Mouse (Mus musculus) kidney, embryonic 15.5 days (tissue): ENCODE measurements around the gene Zup1. TPM values are rescaled to one million over a fixed set of nuclear protein-coding genes. Genes with fewer than 3 reads are reported as not detected.
"Not testable (repeated sequence)": the region's sequence is repeated elsewhere in the genome, so short reads cannot be mapped to it uniquely, and the experiment has no call there.

Experiments used
- ATAC-seq: fragments of 200-750 bp; cut with Nextera tagmentation; replicated peaks from 2 replicates; pipeline ENCODE4 v1.8.0; 2017; ENCODE audit warnings: moderate TSS enrichment; ENCODE audit not compliant: low FRiP score
- H3K27ac ChIP-seq: fragments of 300-500 bp; sonication (generic); 2 replicates; pipeline ENCODE4 v1.5.1; 2015; ENCODE audit warnings: mild to moderate bottlenecking, inconsistent platforms
- H3K27me3 ChIP-seq: fragments of 300-500 bp; sonication (generic); 2 replicates; pipeline ENCODE4 v1.6.1; 2015; ENCODE audit warnings: inconsistent platforms
- H3K36me3 ChIP-seq: fragments of 300-500 bp; sonication (generic); 2 replicates; pipeline ENCODE4 v1.6.1; 2015; ENCODE audit warnings: inconsistent platforms
- H3K4me1 ChIP-seq: fragments of 300-500 bp; sonication (generic); 2 replicates; pipeline ENCODE4 v1.6.1; 2015; ENCODE audit warnings: inconsistent platforms
- H3K4me2 ChIP-seq: fragments of 300-500 bp; sonication (generic); 2 replicates; pipeline ENCODE4 v1.6.1; 2015; ENCODE audit warnings: moderate library complexity, mild to moderate bottlenecking, inconsistent platforms
- H3K4me3 ChIP-seq: fragments of 300-500 bp; sonication (generic); replicated peaks from 2 replicates; pipeline ENCODE4 v1.5.1; 2015; ENCODE audit warnings: mild to moderate bottlenecking, inconsistent platforms
- H3K9ac ChIP-seq: fragments of 300-500 bp; sonication (generic); 2 replicates; pipeline ENCODE4 v1.6.1; 2015; ENCODE audit warnings: mild to moderate bottlenecking, inconsistent platforms
- H3K9me3 ChIP-seq: fragments of 300-500 bp; sonication (generic); replicated peaks from 2 replicates; pipeline ENCODE4 v1.6.1; 2016; ENCODE audit warnings: inconsistent platforms
- WGBS: fragments of 180-500 bp; shearing (Covaris S2); methylation state at CpG from one replicate; pipeline ENCODE4 v1.1.7; 2015; ENCODE audit warnings: mixed read lengths; 5-methylcytosine and 5-hydroxymethylcytosine counted together
- polyA plus RNA-seq: library from polyadenylated mRNA; unstranded; fragments of >200 nt; fragmentation: Nextera tagmentation; extraction: Ambion mirVana; gene quantifications from 2 replicates; pipeline ENCODE4 v1.2.1, GENCODE M21; 2015

The Zup1 gene
- 21.5 and 21.9 TPM in 2 replicates for polyA plus RNA-seq

DNA sequence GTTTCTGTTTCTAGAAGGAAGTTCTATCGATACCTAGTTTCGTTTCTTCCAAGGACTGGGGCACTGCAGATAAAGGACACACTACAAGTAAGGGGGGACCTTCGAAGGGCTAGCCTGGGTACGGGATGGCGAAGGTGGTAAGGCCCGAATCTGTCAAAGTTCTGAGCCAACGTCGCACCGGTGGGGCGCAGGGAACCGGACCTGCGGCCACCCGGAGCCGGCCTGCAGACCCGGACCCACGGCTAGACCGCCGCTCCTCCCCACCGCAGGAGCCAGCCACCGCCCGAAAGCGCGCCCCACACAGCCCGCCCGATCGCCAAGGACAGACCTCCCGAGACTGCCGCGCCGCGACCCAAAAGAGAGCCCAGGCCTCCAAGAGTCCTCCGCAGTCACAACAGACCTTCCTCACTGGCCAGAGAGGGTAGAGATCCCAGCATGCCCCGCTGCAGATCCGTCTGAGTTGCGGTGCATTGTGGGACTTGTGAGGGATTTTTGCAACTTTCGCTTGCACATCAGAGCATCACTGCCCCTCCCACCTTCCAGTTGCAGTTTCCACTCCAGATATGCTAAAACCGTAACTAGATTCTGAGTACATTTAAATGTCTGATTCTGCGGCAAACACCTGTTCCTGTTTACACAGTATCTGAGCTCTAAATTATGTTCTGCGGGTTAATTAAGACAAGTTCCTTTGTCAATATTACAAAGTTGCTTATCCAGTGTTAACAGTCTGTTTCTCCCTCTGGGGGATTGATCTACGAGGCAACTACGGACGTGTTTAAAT lies at the start of gene Zup1:
Gene Zup1, minus strand, starts transcription at position 467 of the 781 bp plus-strand sequence.
- H3K4me3 ChIP-seq, result peak within 1 kb of the TSS; percentile 89
- no peaks in the 10 kb centered on the region for H3K9me3 ChIP-seq
- WGBS, result 3% methylated on average over 42 of the region's 42 CpGs

DNA sequence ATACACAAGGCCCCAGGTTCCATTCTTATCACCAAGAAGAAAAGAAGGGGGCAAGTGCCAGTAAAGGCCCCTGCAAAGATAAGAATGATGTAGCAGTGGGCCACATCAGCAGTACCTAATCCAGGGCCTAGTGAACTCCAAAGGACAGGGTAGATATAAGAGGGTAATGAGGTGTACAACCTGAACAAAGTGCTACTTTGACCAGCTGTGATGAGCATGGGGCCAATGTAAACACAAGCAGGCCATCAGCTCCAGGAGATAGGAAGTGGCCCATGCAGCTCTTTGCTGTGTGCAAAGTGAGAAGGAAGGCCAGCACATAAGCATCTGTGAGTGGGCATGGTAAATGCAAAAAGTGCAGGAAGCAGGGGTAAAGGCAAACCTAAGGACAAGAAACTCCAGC lies 47.3 kb upstream of the Zup1 start:
- ATAC-seq, result no peak
- no peak overlapping the region for H3K9ac ChIP-seq
- H3K27ac ChIP-seq, result no peak overlapping the region
- peaks cover 93% of the 10 kb centered on the region for H3K36me3 ChIP-seq
- no peak overlapping the region for H3K4me2 ChIP-seq
- no peak overlapping the region for H3K4me3 ChIP-seq
- no peaks in the 10 kb centered on the region for H3K9me3 ChIP-seq
- no peaks in the 10 kb centered on the region for H3K27me3 ChIP-seq
- no peaks in the 10 kb centered on the region for H3K4me1 ChIP-seq

More for the DNA sequence above, at the start of gene Zup1:
- ATAC-seq, result peak; percentile 98
- H3K36me3 ChIP-seq, result peaks cover 18% of the 10 kb centered on the region
- H3K27me3 ChIP-seq, result no peaks in the 10 kb centered on the region
- H3K4me1 ChIP-seq, result peaks cover 12% of the 10 kb centered on the region; the same call in 1 of the 2 replicates
- H3K4me2 ChIP-seq, result peak within 1 kb of the TSS; percentile 65
- H3K27ac ChIP-seq, result peak within 1 kb of the TSS; percentile 88
- H3K9ac ChIP-seq, result peak within 1 kb of the TSS; percentile 95

DNA sequence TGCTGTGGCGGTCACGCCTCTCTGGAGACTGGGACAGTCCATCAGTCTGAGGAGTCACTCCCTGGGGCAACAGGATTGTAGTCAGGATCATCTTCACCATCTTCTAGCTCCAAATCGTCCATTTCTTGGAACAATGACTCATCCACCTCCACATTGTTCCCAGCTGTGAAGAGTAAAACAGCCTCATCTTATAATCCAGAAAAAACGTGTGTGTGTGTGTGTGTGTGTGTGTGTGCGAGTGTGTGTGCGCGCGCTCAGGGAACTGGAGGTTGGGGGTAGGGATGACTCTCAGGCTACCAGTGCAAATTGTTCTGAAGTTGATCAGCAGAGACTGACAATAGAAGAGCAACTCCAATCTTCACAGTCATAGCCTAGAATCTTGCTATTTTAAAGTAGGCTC lies 45.6 kb upstream of the Zup1 start:
- not testable (repeated sequence) for H3K4me3 ChIP-seq, H3K27ac ChIP-seq, H3K4me2 ChIP-seq, ATAC-seq, H3K9me3 ChIP-seq, H3K4me1 ChIP-seq, H3K27me3 ChIP-seq, H3K9ac ChIP-seq
- H3K36me3 ChIP-seq, result peaks cover 93% of the 10 kb centered on the region
- 95% methylated on average over 6 of the region's 8 CpGs for WGBS

DNA sequence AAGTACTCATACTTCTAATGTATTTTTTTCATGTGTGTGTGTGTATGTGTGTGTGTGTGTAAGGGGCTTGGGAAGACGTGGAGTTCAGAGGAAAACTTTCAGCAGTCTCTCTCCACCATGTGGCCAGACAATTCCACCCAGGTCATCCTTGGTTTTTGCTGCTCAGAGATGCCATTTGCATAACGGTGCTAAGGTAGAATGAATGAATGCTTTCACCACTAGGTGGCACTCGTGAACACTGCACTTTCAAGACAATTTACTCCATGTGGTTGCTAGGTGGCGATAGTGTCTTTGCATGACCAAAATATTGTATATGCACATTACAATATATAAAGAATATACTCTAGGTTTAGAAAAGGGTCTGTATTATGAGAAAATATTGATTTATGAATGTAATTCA lies 35.7 kb upstream of the Zup1 start:
- H3K27me3 ChIP-seq, result no peaks in the 10 kb centered on the region
- ATAC-seq, result no peak
- no peaks in the 10 kb centered on the region for H3K4me1 ChIP-seq
- no peak overlapping the region for H3K4me2 ChIP-seq
- H3K9me3 ChIP-seq, result no peaks in the 10 kb centered on the region
- 21% methylated on average over 4 of the region's 4 CpGs for WGBS
- H3K36me3 ChIP-seq, result peaks cover 13% of the 10 kb centered on the region
- no peak overlapping the region for H3K27ac ChIP-seq
- no peak overlapping the region for H3K4me3 ChIP-seq
- H3K9ac ChIP-seq, result no peak overlapping the region

DNA sequence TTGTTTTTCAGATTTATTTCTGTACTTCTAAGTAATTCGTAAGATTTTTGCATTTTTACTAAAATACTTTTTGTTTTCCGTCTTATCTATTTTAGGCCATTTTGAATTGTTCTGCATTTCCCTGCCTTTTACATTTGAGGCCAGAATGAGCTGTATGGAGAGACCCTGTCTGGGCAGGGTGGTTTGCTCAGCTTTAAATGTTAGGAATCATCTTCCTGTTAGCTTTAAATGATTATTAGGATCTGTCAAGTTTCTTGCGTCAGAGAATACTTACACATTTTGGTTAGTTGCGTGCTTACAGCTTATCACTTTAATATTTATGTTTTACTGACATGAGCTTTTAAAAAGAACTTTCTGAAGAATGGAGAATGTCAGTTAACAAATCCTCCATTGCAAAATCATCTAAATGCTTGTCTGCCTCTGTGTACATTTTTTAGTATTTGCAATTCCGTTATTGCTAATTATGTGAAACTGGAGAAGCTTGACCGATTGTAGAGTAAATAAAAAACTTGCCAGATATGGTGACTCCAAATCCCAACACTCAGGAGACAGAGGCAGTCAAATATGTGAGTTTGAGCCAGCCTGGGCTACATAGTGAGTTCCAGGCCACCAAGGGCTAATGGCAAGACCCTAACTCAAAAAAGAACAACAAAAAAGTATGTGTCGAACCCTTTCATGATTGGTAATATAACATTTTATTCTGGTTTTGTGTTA lies 23.9 kb upstream of the Zup1 start:
- H3K36me3 ChIP-seq, result no peaks in the 10 kb centered on the region
- H3K9me3 ChIP-seq, result peaks cover 5% of the 10 kb centered on the region; the same call in 1 of the 2 replicates
- no peak overlapping the region for H3K4me2 ChIP-seq
- no peak overlapping the region for H3K9ac ChIP-seq
- no peak overlapping the region for H3K27ac ChIP-seq
- H3K4me1 ChIP-seq, result no peaks in the 10 kb centered on the region
- H3K27me3 ChIP-seq, result no peaks in the 10 kb centered on the region
- no peak overlapping the region for H3K4me3 ChIP-seq
- WGBS, result 90% methylated on average over 7 of the region's 7 CpGs
- no peak for ATAC-seq

DNA sequence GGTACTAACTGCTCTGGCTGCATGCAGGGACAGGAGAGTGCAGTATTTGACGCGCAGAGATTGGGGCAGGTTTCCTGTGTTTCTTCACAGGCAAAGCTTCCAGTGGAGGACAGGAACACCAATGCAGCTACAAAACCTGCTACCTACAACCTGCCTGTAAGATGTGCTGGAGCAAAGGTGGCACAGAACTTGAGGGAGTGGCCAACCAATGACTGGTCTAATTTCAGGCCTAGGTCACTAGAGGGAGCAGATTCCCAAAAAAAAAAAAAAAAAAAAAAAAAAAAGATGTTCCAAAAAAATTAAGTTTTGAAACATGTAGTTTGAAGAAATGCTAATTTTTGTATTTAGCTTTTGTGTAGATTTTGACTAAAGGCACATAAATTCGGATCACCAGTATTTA lies 1.4 kb upstream of the Zup1 start:
- Histone ChIP-seq H3K27me3 (no peaks in the 10 kb centered on the region), H3K9ac (no peak overlapping the region), H3K4me1 (peaks cover 12% of the 10 kb centered on the region; the same call in 1 of the 2 replicates), H3K9me3 (no peaks in the 10 kb centered on the region), H3K36me3 (peaks cover 14% of the 10 kb centered on the region), H3K4me2 (no peak overlapping the region), H3K27ac (no peak overlapping the region), H3K4me3 (no peak overlapping the region)
- 61% methylated on average over 3 of the region's 3 CpGs for whole genome bisulfite sequencing
- ATAC-seq, result no peak

DNA sequence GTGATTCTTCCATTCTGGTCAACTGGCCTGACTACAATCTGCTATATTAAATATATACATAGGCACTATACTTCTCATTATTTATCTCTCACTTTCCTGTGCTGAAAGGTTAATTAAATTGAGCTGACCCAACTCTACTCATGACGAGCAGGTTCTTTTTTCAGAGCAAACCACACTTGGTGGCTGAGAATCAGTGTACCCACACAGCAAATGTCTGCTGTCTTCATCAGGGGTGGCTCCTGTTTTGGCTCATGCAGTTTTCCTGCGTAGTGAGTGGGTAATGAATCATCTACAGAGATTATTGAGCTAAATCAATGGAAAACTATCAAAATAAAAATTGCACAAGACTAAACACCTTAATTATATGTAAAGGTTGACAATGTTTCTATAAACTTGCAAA lies 4.7 kb downstream of the Zup1 start:
- Histone ChIP-seq H3K36me3 (peaks cover 48% of the 10 kb centered on the region), H3K27ac (no peak overlapping the region), H3K27me3 (no peaks in the 10 kb centered on the region), H3K4me1 (peaks cover 8% of the 10 kb centered on the region; the same call in 1 of the 2 replicates), H3K9me3 (no peaks in the 10 kb centered on the region), H3K4me2 (no peak overlapping the region), H3K4me3 (no peak overlapping the region), H3K9ac (no peak overlapping the region)
- ATAC-seq, result no peak
- WGBS, result 77% methylated on average over 2 of the region's 2 CpGs

DNA sequence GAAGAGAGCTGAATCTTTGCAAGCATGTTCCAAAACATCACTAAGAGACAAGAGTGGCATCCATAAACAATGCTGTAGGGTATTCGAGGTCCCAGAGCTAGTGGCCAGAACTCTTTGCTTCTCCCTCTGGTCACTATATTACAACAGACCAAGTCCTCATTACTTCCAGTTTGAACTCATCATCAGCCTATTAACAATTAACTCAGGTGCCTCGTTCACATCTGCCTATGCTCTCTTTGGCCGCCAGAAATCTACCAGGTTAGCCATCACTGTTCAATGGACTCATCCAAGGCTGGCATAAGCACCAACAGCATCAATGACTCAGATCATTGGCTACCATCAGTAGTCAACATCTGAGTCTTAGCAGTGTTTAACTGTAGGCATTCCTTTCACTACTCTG lies 5.7 kb downstream of the Zup1 start:
- Histone ChIP-seq H3K27me3 (no peaks in the 10 kb centered on the region), H3K9ac (no peak overlapping the region), H3K4me1 (peaks cover 6% of the 10 kb centered on the region; the same call in 1 of the 2 replicates), H3K4me2 (no peak overlapping the region), H3K36me3 (peaks cover 51% of the 10 kb centered on the region), H3K4me3 (no peak overlapping the region), H3K9me3 (no peaks in the 10 kb centered on the region), H3K27ac (no peak overlapping the region)
- ATAC-seq, result no peak
- 77% methylated on average over 3 of the region's 3 CpGs for WGBS

DNA sequence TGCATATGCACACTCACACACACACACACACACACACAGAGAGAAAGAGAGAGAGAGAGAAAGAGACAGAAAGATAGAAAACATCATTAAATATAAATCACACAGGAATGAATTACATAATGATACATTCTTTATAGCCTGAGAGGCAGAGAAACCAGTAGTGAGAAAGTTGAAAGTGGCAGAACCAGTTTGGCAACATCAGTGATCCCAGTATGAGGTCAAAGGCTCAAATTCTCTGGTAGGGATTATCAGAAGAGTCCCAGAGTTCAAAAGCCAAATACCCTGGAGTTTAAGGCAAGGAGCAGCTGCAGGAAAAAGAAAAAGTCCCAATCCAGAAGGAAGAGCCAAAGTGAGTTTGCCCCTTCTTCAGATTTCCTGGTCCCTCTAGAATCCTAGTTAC lies 10.4 kb downstream of the Zup1 start:
- no peak for ATAC-seq
- Histone ChIP-seq H3K27me3 (no peaks in the 10 kb centered on the region), H3K27ac (no peak overlapping the region), H3K36me3 (peaks cover 71% of the 10 kb centered on the region), H3K4me1 (no peaks in the 10 kb centered on the region), H3K9me3 (no peaks in the 10 kb centered on the region), H3K9ac (no peak overlapping the region), H3K4me3 (no peak overlapping the region), H3K4me2 (no peak overlapping the region)

DNA sequence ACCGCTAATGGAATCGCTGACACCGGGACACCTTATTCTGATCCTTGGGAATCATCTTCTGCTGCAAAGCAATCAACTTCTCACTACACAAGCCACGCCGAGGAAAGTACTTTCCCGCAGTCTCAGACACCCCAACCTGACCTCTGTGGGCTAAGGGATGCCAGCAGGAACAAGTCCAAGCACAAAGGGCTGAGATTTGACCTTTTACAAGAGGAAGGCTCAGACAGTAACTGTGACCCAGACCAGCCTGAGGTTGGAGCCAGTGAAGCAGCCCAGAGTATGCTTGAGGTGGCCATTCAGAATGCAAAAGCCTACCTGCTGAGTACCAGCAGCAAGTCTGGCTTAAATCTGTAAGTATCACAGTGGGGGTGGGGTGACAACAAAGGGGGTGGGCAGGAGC lies 45.6 kb downstream of the Zup1 start:
- Histone ChIP-seq H3K36me3 (no peaks in the 10 kb centered on the region), H3K9me3 (no peaks in the 10 kb centered on the region), H3K27ac (no peak overlapping the region), H3K4me3 (peak overlapping the region; percentile 48), H3K9ac (no peak overlapping the region), H3K4me1 (peaks cover 5% of the 10 kb centered on the region), H3K4me2 (peak overlapping the region; percentile 72), H3K27me3 (no peaks in the 10 kb centered on the region)
- 4% methylated on average over 6 of the region's 6 CpGs for WGBS
- no peak for ATAC-seq

DNA sequence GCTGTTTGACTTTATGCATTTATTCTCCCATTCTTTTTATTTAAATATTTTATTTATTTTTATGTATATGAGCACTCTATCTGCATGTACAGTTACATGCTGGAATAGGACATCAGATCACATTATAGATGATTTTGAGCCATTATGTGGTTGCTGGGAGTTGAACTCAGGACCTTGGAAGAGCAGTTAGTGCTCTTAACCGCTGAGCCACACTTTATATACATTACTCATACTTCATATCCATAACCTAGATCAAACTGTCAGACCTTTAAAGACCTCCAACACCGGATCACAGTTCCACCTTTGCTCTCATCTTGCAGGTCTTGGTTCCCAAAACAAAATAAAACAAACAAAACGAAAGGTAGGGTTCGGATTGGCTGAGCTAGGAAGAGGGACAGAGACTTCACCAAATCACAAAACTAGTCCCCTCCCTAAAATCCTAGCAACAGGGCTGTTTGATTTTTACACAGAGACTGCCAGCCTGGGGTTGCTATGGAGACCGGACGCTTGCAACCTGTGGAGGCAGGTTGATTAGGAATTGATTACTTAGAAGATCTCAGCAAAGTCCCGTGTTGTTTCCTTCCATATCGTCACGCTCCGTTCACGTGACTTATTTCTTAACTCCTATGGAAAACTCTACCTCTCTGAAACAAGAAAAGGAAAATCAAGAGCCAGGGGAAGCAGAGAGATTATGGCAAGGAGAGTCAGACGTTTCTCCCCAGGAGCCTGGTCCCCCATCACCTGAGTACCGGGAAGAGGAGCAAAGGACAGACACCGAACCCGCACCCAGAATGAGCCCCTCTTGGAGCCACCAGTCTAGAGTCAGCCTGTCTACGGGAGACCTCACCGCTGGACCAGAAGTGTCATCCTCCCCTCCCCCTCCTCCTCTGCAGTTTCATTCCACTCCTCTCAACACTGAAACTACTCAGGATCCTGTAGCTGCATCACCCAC lies 46.3 kb downstream of the Zup1 start, which contains the start of gene Rsph4a:
Gene Rsph4a, plus strand, starts transcription at position 582 of the 952 bp plus-strand sequence.
- no peaks in the 10 kb centered on the region for H3K36me3 ChIP-seq
- peak within 1 kb of the TSS; percentile 72 for H3K4me2 ChIP-seq
- H3K27ac ChIP-seq, result no peak within 1 kb of the TSS
- WGBS, result 6% methylated on average over 17 of the region's 17 CpGs
- ATAC-seq, result peak; percentile 99
- H3K4me3 ChIP-seq, result peak within 1 kb of the TSS; percentile 48
- H3K4me1 ChIP-seq, result peaks cover 5% of the 10 kb centered on the region
- H3K9ac ChIP-seq, result no peak within 1 kb of the TSS
- H3K27me3 ChIP-seq, result no peaks in the 10 kb centered on the region
- no peaks in the 10 kb centered on the region for H3K9me3 ChIP-seq
